Mouse (Mus musculus): Measurements from ENCODE around the gene Barhl2. TPM values are rescaled to one million over a fixed set of nuclear protein-coding genes. Genes with fewer than 3 reads are reported as not detected.
A peak's percentile ranks its signal among the peaks of the same experiment; 100 is the strongest.

Gene Barhl2
- polyA plus RNA-seq, 1 experiment, result 0.34 TPM

DNA sequence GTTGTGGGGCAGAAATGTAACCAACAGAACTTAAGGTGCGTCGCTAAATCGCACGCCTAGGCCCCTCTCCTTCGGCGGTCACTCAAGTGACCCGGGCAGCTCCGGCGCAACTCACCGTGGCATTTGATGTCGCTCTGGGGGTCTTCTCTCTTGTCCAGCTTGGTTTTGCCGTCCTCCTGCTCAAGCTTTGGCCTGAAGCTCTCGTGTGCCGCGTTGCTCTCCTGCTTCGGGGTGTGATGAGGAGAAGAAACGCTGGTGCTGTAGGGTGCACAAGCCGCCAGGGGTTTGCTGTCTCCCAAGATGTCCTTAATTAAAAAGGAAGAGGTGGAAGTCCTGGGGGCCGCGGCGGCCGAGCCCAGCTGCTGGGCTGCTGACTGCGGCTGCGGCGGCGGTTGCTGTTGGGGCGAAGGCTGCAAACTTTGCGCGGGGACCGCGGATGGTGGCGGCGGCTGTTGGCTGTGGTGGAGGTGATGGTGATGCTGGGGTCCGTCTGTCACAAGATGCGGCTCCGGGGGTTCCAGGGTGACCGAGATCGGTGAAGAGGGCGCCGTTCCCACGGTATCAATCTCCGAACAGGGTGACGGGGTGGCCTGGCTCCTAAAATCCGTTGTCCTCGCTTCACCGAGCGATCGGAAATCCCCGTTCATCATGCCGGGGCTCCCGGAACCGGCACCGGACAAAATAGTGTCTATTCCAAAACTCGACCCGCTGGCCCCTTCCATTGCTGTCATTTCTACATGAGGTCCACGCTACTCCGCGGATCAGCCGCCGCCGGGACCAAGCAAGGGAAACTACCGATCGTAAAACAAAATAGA lies 648 bp downstream of the Barhl2 start:
- Histone ChIP-seq H3K9me3 (replicated peaks; ENCODE audit: control insufficient read depth, insufficient read depth, low read length, poor library complexity, severe bottlenecking) (no peaks in the 10 kb centered on the region), H3K4me3 (ENCODE audit: low read depth, low read length) (peak overlapping the region; percentile 63), H3K27me3 (ENCODE audit: control insufficient read depth, insufficient read depth, low read length, poor library complexity, severe bottlenecking) (peaks cover 49% of the 10 kb centered on the region), H3K36me3 (ENCODE audit: control insufficient read depth, insufficient read depth, low read length, poor library complexity, severe bottlenecking) (no peaks in the 10 kb centered on the region), H3K4me1 (ENCODE audit: control insufficient read depth, insufficient read depth, low read length) (no peaks in the 10 kb centered on the region), H3K9ac (ENCODE audit: low read depth, poor library complexity, severe bottlenecking) (peak overlapping the region; percentile 79; the same call in 1 of the 2 replicates), H3K27ac (ENCODE audit: insufficient read depth, low read length) (no peak overlapping the region)
- TF ChIP-seq POLR2A (IDR thresholded peaks at IDR 0.05; ENCODE audit: insufficient read depth, low read length) (no peak), CTCF (IDR thresholded peaks at IDR 0.05; ENCODE audit: low read depth, low read length) (no peak), EP300 (IDR thresholded peaks at IDR 0.05; ENCODE audit: insufficient read depth, low read depth, low read length) (no peak)

DNA sequence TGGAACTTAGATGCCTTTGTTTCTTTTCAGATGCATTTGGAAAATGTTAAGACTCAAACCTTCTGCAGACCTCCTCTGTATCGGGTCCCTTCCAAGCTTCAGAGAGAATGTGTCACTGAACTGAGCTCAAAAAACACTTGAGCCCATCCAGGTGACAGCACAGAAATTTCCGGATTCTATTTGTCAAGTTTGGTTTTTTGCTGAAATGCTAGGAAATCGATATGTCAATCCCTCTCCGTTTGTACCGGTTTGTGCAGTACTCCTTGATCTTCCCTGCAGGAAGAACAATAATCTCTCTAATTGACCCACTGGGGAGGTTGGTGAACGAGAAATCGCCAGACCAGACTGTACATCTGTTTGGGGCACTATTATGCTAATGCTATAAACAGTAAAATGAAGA lies 2.0 kb downstream of the Barhl2 start:
- H3K4me1 ChIP-seq (ENCODE audit: control insufficient read depth, insufficient read depth, low read length), result no peaks in the 10 kb centered on the region
- H3K9me3 ChIP-seq (replicated peaks; ENCODE audit: control insufficient read depth, insufficient read depth, low read length, poor library complexity, severe bottlenecking), result no peaks in the 10 kb centered on the region
- no peak overlapping the region for H3K27ac ChIP-seq (ENCODE audit: insufficient read depth, low read length)
- no peaks in the 10 kb centered on the region for H3K36me3 ChIP-seq (ENCODE audit: control insufficient read depth, insufficient read depth, low read length, poor library complexity, severe bottlenecking)
- no peak overlapping the region for H3K4me3 ChIP-seq (ENCODE audit: low read depth, low read length)
- H3K27me3 ChIP-seq (ENCODE audit: control insufficient read depth, insufficient read depth, low read length, poor library complexity, severe bottlenecking), result peaks cover 46% of the 10 kb centered on the region
- TF ChIP-seq CTCF (IDR thresholded peaks at IDR 0.05; ENCODE audit: low read depth, low read length), result no peak
- no peak for TF ChIP-seq POLR2A (IDR thresholded peaks at IDR 0.05; ENCODE audit: insufficient read depth, low read length)
- TF ChIP-seq EP300 (IDR thresholded peaks at IDR 0.05; ENCODE audit: insufficient read depth, low read depth, low read length), result no peak
- H3K9ac ChIP-seq (ENCODE audit: low read depth, poor library complexity, severe bottlenecking), result no peak overlapping the region

DNA sequence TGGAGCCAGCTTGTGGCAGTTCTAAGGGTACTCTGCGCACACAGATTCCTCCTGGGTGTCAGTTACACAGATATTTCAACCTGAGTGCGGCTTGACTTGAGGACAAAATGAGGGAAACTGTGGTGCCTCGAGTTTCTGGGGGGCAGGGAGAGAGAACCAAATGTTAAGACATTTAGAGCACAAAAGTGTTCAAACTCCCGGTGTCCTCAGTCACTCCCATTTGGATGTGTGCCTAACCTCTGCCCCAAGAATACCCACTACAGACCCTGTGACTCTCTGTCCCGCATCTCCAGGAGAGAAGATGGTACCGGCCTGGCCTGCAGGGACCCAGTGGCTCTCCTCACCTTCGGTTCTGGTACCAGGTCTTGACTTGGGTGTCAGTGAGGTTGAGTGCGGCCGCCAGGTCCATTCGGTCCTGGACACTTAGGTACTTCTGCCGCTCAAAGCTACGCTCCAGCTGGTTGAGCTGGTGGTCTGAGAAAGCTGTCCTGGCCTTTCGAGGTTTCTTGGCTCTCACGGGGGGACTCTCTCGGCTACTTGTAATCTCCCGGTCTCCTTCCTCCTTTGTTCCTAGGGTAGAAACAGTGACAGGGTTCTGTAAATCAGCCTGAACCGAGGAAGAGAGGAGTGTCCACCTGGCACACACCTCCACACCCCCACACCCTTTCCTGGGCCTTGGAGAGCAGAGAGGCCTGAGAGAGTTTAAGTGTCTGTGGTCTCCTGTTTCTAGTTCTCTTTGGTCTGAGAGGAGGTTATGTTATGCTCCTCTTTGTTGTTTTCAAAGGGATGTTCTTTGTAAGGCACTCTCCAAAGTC lies 2.7 kb downstream of the Barhl2 start:
- no peaks in the 10 kb centered on the region for H3K36me3 ChIP-seq (ENCODE audit: control insufficient read depth, insufficient read depth, low read length, poor library complexity, severe bottlenecking)
- peaks cover 44% of the 10 kb centered on the region for H3K27me3 ChIP-seq (ENCODE audit: control insufficient read depth, insufficient read depth, low read length, poor library complexity, severe bottlenecking)
- no peaks in the 10 kb centered on the region for H3K9me3 ChIP-seq (replicated peaks; ENCODE audit: control insufficient read depth, insufficient read depth, low read length, poor library complexity, severe bottlenecking)
- H3K27ac ChIP-seq (ENCODE audit: insufficient read depth, low read length), result no peak overlapping the region
- no peak overlapping the region for H3K4me3 ChIP-seq (ENCODE audit: low read depth, low read length)
- H3K9ac ChIP-seq (ENCODE audit: low read depth, poor library complexity, severe bottlenecking), result no peak overlapping the region
- TF ChIP-seq EP300 (IDR thresholded peaks at IDR 0.05; ENCODE audit: insufficient read depth, low read depth, low read length), result no peak
- TF ChIP-seq POLR2A (IDR thresholded peaks at IDR 0.05; ENCODE audit: insufficient read depth, low read length), result no peak
- TF ChIP-seq CTCF (IDR thresholded peaks at IDR 0.05; ENCODE audit: low read depth, low read length), result no peak
- H3K4me1 ChIP-seq (ENCODE audit: control insufficient read depth, insufficient read depth, low read length), result no peaks in the 10 kb centered on the region

DNA sequence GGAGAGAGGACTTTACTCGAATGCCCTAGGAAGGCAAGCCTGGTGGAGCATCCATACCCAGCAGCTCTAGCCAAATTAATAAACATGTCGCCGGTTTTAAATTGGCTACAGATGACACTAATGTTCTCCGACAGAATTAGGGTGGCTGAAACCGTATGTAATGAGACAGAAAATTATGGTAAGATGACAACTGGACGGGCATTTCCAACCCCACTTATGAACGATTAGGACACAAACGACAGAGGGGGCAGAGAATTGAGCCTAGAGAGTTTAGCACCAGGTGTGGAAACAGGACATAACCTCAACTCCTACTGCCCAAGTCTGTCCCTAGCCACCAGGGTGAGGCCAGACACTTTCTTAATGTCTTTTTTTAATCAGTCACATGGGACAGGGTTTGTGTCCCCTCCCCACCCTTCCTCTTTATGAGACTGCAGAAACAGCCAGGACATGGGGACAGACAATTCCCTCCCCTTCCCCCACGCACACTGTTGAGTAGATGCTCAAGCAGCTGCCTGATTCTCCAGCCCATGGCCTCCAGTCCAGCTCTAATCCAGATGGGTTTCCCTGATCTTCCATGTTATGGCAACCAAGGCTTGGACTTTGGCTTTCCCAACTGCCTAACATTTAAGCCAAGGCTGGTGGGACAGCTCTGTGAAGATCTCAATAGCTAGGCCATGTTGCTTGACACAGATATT lies 3.4 kb downstream of the Barhl2 start:
- no peaks in the 10 kb centered on the region for H3K36me3 ChIP-seq (ENCODE audit: control insufficient read depth, insufficient read depth, low read length, poor library complexity, severe bottlenecking)
- no peaks in the 10 kb centered on the region for H3K9me3 ChIP-seq (replicated peaks; ENCODE audit: control insufficient read depth, insufficient read depth, low read length, poor library complexity, severe bottlenecking)
- no peak overlapping the region for H3K9ac ChIP-seq (ENCODE audit: low read depth, poor library complexity, severe bottlenecking)
- no peak overlapping the region for H3K4me3 ChIP-seq (ENCODE audit: low read depth, low read length)
- H3K4me1 ChIP-seq (ENCODE audit: control insufficient read depth, insufficient read depth, low read length), result no peaks in the 10 kb centered on the region
- no peak for TF ChIP-seq EP300 (IDR thresholded peaks at IDR 0.05; ENCODE audit: insufficient read depth, low read depth, low read length)
- TF ChIP-seq CTCF (IDR thresholded peaks at IDR 0.05; ENCODE audit: low read depth, low read length), result no peak
- TF ChIP-seq POLR2A (IDR thresholded peaks at IDR 0.05; ENCODE audit: insufficient read depth, low read length), result no peak
- H3K27ac ChIP-seq (ENCODE audit: insufficient read depth, low read length), result no peak overlapping the region
- H3K27me3 ChIP-seq (ENCODE audit: control insufficient read depth, insufficient read depth, low read length, poor library complexity, severe bottlenecking), result peaks cover 42% of the 10 kb centered on the region

DNA sequence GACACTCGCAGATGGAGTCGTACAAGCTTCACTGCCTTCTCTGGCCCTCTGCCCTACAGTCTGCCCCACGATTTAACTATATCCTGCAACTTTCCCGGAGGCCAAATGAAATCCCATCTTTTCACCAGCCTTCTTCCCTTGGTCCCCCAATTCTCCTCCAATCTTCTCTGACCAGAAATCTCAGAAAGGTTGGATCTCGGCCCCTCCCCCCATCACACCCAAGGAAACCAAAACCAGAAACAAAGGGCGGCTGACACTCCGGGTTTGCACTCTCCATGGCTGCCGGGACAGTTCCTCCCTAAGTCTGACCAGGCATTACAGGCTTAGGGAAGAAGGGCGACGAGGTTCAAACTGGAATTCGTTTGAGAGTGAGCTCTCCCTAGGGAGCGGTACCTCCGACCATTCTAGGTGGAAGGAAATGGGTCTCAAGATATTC lies 4.1 kb downstream of the Barhl2 start:
- no peak overlapping the region for H3K9ac ChIP-seq (ENCODE audit: low read depth, poor library complexity, severe bottlenecking)
- peak overlapping the region; percentile 31 for H3K4me3 ChIP-seq (ENCODE audit: low read depth, low read length)
- no peaks in the 10 kb centered on the region for H3K4me1 ChIP-seq (ENCODE audit: control insufficient read depth, insufficient read depth, low read length)
- no peak for TF ChIP-seq POLR2A (IDR thresholded peaks at IDR 0.05; ENCODE audit: insufficient read depth, low read length)
- no peak for TF ChIP-seq CTCF (IDR thresholded peaks at IDR 0.05; ENCODE audit: low read depth, low read length)
- TF ChIP-seq EP300 (IDR thresholded peaks at IDR 0.05; ENCODE audit: insufficient read depth, low read depth, low read length), result no peak
- peaks cover 45% of the 10 kb centered on the region for H3K27me3 ChIP-seq (ENCODE audit: control insufficient read depth, insufficient read depth, low read length, poor library complexity, severe bottlenecking)
- no peaks in the 10 kb centered on the region for H3K36me3 ChIP-seq (ENCODE audit: control insufficient read depth, insufficient read depth, low read length, poor library complexity, severe bottlenecking)
- H3K27ac ChIP-seq (ENCODE audit: insufficient read depth, low read length), result no peak overlapping the region
- no peaks in the 10 kb centered on the region for H3K9me3 ChIP-seq (replicated peaks; ENCODE audit: control insufficient read depth, insufficient read depth, low read length, poor library complexity, severe bottlenecking)
